Mouse (Mus musculus): ENCODE results near the gene Rad9a. TPM values are rescaled to one million over a fixed set of nuclear protein-coding genes. Genes with fewer than 3 reads are reported as not detected.

Rad9a gene
- polyA plus RNA-seq, 1 experiment: 23.2 TPM

- no peak for DNase-seq (ENCODE audit: low spot score)
Observed at GRCm38 (mm10) chr19:4218293-4218692, 16.8 kb upstream of the Rad9a start.

DNA sequence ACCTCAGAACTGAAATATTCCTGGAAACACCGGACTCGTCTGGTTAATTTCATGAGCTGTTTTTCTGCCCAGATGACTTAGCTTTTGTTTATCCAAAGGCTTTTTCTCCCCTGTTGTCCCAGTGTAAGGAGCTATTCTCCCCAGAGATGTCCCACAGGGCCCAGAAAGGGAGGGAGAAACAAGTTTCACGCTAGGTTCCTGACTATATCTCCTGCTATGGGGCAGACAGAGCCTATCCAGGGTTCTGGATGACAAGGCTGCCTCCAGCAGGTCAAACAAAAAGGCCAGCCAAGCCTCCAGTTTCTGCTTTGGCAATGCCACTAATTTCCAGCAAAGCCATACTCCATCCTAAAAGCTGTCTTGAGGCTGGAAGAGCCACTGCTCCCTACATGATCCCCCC, 16.4 kb upstream of the Rad9a start:
- DNase-seq (ENCODE audit: low spot score): no peak

GRCm38 (mm10) chr19:4217140-4217539, 15.7 kb upstream of the Rad9a start:
- no peak for DNase-seq (ENCODE audit: low spot score)

GRCm38 (mm10) chr19:4216041-4216685, 14.7 kb upstream of the Rad9a start:
- peak; percentile 33 for DNase-seq (ENCODE audit: low spot score)

DNA sequence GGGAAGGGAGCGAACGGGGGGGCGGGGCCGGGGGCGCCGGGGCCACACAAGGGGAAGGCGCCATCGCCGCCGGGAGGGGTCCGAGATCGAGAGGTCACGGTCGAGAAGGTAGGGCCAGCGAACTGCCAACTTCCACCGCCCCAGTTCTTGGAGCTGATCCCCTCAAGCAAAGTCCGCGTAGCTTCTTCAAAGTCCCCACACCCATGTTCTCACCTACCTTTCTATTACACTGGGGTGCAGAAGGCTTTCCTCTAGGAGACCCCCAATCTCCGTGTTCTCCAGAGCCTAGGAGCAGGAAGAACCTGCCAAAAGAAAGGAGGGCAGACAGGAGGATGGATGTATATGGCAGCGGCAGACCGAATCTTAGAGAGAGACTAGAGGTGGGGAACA, 14.0 kb upstream of the Rad9a start:
- DNase-seq (ENCODE audit: low spot score): no peak

DNA sequence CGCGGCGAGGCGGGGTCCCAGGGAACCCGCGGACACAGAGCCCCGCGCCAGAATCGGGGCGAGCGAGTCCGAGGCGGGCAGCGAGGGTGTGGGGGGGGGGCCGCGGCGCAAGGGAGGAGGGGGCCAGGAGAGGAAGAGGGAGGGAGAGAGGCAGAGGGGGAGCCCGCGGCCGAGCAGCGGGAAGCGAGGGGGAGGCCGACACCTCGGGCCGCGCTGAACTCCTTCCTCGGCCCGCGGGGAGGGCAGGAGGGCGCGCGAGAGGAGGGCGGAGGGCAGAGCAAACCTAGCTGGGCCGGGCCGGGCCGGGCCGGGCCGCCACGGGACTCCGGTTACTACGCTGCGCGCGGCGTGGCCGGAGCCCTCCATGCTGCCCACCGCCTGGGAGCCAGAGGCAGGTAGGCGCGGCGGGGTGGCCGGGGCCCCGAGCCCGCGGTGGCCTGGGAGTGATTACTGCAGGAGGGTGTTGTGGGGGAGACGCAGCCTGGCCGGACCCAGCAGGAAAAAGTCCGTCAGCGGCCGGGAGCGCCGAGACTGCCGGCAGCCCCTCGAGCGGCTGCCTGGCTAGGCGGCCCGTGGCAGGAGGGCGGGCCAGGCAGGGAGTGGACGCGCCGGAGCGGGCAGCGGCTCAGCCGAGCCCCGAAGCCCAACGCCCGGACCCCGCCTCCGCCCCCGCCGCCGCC, 13.4 kb upstream of the Rad9a start:
- DNase-seq (ENCODE audit: low spot score): peak; percentile 39

GRCm38 (mm10) chr19:4214071-4214770, 12.8 kb upstream of the Rad9a start, which contains the start of the genes Clcf1 and AC109138.7:
Gene Clcf1, plus strand, starts transcription at chr19:4214238.
Gene AC109138.7, plus strand, starts transcription at chr19:4214357.
- peak; percentile 56 for DNase-seq (ENCODE audit: low spot score)

DNA sequence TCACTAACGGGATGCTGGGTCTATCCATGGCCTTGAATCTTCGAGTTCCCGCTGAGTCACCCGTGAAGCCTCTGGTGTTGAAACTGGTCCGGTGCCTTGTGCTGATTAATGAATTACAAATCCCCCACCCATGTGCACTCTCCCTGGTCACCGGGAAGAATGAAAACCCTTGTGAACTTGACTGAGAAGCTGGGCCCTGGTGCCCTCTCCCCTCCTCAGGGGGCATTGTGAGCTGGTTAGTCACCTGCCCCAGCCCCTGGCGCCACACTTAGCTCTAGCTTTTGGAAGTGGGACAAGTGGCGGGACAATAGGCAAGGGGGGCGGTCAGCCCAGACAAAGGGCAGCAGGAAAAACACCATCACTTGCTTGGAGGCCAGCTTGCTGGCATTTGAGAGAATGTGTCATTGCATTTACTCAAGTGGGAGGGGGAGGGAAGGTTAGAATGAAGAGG, 12.1 kb upstream of the Rad9a start:
- no peak for DNase-seq (ENCODE audit: low spot score)

DNA sequence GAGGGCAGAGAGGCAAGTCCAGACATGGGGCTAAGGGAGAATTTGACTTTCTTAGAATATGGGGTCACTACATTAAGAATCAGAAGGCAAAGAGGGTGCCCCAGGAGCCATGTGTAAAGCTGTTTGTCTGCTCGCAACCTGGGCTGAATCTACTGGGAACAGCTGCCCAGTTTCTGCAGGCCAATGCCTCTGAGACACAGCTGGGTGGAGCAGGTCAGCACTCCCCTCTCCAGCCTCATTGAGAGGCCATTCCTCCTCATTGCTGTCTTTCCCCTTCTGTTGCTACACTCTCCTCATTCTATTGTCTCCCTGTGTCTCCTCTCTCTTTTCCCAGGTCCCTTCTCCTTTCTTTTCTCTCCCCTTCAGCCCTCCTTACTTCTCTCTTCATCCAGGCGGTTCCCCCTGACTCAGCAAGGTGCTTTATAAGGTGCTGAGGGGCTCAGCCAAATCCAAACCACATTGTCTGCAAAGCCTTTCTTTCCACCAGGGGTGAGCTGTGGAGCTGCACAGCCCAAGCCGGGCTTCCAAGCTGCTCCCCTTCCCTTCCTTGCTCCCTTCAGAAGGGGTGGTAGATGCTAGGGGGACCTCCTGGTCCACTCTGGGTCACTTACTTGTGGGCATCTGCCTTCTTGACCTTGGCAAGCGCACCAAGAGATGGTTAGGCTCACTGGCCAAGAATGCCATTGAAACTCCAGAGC, 10.6 kb upstream of the Rad9a start:
- no peak for DNase-seq (ENCODE audit: low spot score)

DNA sequence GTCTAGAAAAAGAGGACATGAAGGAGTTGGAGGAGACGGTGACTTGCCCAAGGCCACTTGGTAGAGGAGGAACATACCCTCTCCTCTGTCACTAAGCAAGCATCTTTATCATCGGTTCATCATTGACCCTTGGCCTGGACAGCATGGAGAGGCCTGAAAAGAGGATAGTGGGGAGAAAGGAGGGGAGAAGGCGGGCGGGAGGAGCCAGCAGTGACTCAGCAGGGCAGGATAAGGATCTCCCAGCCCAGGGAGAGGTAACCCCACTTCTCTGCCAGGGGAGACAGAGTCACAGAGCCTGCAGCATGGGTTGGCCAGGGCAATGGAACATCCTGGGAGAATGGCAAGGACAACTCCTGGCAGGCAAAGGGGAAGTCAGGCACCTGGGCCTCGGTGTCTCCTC, 7.1 kb upstream of the Rad9a start:
- no peak for DNase-seq (ENCODE audit: low spot score)

GRCm38 (mm10) chr19:4206971-4207370, 5.5 kb upstream of the Rad9a start:
- DNase-seq (ENCODE audit: low spot score): no peak

DNA sequence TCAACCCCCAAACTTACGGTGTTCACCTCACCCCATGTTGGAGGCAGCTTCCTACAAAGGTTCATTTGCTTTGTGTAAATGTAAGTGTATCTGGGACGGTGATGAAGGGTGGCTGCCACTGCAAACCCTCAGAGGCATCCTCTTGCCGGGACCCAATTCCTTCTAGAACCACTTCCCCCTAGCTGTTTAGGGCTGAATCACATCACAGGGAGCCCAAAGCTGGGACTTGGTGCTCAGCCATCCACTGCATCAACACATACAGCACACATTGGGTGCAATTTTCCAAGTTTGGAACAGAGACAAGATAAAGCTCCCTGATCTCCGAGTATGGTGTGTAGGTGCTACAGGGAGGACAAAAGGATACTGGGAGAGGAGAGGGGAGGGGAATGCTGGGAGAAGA, 3.4 kb upstream of the Rad9a start:
- no peak for DNase-seq (ENCODE audit: low spot score)

DNA sequence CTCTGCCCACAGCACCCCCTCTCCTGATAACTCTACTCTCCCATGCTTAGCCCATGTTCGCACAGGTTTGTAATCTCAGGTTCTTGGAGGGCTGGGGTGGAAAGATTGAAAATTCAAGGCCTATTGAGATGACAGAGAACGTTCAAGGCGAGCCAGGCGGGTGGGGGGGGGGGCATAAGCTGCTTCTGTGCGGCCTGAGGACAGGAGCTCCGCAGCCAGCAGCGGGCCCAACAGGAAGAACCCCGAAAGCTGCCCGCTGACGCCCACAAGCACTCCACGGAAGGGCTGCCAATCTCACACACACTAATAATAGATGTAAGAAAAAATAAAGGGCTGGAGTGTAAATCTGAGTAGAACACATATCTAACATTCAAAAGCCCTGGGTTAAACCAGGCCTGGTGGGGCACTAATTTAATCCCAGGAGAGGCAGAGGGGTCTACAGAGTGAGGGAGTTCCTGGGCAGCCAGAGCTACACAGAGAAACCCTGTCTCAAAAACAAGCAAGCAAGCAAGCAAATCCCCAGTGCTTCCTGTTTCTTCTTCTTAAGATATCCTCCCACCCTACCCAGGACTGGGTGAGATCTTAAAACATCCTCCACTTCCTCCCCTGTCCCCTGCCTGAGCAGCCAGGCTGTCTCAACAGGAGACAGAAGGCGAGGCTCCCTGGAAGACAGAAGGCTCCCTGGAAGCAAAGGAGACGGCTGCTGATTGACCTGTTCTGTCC, 2.3 kb upstream of the Rad9a start:
- no peak for DNase-seq (ENCODE audit: low spot score)

DNA sequence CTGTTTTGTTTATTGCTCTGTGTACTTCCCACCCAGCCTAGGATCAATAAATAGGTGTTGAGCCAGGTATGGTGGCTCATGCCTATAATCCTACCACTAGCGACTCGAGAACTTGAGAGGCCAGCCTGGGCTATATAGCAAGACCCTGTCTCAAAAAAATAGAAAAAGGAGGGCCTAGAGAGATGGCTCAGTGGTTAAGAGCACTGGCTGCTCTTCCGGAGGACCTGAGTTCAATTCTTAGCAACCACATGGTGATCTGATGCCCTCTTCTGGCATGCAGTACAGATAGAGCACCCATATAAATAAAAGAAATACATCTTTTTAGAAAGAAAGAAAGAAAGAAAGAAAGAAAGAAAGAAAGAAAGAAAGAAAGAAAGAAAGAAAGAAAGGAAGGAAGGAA, 1.7 kb upstream of the Rad9a start:
- DNase-seq (ENCODE audit: low spot score): no peak

- no peak for DNase-seq (ENCODE audit: low spot score)
Observed at GRCm38 (mm10) chr19:4202149-4202548, 687 bp upstream of the Rad9a start.

DNA sequence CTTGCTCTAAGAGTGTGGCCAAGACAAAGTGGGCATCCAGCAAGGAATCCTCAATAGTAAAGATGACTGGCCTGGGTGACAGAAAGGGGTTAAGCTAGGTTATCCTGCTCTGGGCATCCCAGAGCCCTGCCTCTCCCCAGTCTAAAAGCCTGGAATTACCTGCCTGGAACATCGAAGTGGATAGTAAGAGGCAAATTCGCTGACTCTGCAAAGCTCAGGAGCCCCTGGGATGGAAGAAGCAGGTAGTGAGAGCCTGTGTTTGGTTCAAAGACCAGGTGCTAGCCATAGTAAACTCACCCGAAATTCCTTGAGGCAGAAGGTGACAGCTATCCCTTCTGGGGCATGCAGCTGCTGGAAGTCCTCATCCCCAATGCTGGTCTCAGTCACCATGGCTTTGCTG, 4.3 kb downstream of the Rad9a start:
- DNase-seq (ENCODE audit: low spot score): no peak

DNA sequence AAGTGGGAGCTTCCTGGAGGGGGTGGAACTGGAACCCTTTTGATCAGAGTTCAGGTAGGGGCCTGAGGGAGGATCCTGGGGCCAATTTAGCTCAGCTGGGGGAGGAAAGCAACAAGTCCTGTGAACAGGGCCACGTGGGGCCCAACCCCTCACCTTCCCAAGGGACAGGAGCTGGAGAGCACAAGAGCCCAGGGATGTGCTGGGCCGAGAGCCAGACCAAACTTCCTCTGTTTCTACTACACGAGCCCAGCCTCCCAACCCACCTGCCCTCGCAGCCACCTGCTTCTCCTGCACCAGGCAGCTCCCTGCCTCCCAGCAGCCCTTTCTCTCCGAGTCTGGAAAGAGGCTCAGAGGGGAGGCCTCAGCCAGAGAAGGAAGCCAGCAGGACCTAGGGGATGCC, 4.9 kb downstream of the Rad9a start:
- no peak for DNase-seq (ENCODE audit: low spot score)

- DNase-seq (ENCODE audit: low spot score): no peak
Observed at GRCm38 (mm10) chr19:4196048-4196447, 5.4 kb downstream of the Rad9a start.

GRCm38 (mm10) chr19:4194776-4195650, 6.4 kb downstream of the Rad9a start:
- DNase-seq (ENCODE audit: low spot score): no peak

DNA sequence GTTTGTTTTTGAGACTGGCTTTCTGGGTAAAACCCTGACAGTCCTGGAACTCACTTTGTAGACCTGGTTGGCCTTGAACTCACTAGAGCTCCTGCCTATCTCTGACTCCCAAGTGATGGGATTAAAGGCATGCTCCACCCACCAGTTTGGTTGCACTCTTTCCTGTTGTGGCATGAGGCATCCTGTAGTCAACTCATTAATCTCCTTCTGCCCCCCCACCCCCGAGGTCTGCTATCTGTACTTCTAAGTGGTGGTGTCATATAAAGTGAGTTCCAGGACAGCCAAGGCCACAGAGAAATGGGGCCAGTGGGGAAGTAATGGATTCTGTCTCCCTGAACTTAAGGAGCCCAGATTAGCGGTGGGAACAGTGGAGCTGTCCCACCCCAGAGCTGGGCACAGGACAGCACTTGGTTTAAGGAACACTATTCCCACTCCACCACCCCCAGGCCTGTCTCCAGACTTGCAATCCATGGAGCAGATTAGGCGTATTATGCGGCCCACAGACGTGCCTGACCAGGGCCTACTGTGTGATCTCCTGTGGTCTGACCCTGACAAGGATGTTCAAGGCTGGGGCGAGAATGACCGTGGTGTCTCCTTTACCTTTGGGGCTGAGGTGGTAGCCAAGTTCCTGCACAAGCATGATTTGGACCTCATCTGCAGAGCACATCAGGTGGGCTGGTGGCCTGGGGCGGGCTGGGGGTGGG, 7.3 kb downstream of the Rad9a start:
- no peak for DNase-seq (ENCODE audit: low spot score)
